Mouse (Mus musculus) lung, postnatal 0 days (tissue): ENCODE results near the gene Maip1. TPM values are rescaled to one million over a fixed set of nuclear protein-coding genes. Genes with fewer than 3 reads are reported as not detected.

Experiments used
- ATAC-seq: fragments of 200-750 bp; cut with Nextera tagmentation; 2 replicates; pipeline ENCODE4 v1.8.0; 2017; ENCODE audit warnings: moderate library complexity
- DNase-seq: peaks from one replicate; pipeline ENCODE4 v3.0.0-alpha.2; 2016; ENCODE audit warnings: low spot score
- H3K27ac ChIP-seq: fragments of 300-500 bp; sonication (generic); 2 replicates; pipeline ENCODE4 v1.5.1; 2014; ENCODE audit warnings: antibody characterized with exemption, mild to moderate bottlenecking, low read length, mixed read lengths
- H3K27me3 ChIP-seq: fragments of 300-500 bp; sonication (generic); replicated peaks from 2 replicates; pipeline ENCODE4 v1.6.1; 2014; ENCODE audit warnings: low read length, mixed read lengths; ENCODE audit not compliant: insufficient read depth
- H3K36me3 ChIP-seq: fragments of 300-500 bp; sonication (generic); 2 replicates; pipeline ENCODE4 v1.6.1; 2014; ENCODE audit warnings: low read length, mixed read lengths; ENCODE audit not compliant: insufficient read depth
- H3K4me1 ChIP-seq: fragments of 300-500 bp; sonication (generic); 2 replicates; pipeline ENCODE4 v1.6.1; 2014; ENCODE audit warnings: antibody characterized with exemption, low read depth, low read length, mixed read lengths; ENCODE audit not compliant: insufficient read depth
- H3K4me2 ChIP-seq: fragments of 300-500 bp; sonication (generic); replicated peaks from 2 replicates; pipeline ENCODE4 v1.6.1; 2014; ENCODE audit warnings: low read depth, mild to moderate bottlenecking, low read length, moderate library complexity, mixed read lengths
- H3K4me3 ChIP-seq: fragments of 300-500 bp; sonication (generic); 2 replicates; pipeline ENCODE4 v1.5.1; 2014; ENCODE audit warnings: low read depth, low read length
- H3K9ac ChIP-seq: fragments of 300-500 bp; sonication (generic); replicated peaks from 2 replicates; pipeline ENCODE4 v1.6.1; 2014; ENCODE audit warnings: low read depth, mild to moderate bottlenecking
- H3K9me3 ChIP-seq: fragments of 300-500 bp; sonication (generic); 2 replicates; pipeline ENCODE4 v1.6.1; 2016; ENCODE audit warnings: low read length, mixed read lengths
- CTCF ChIP-seq: IDR thresholded peaks from 2 replicates; pipeline ENCODE4 v1.5.1; 2016; ENCODE audit warnings: antibody characterized with exemption, mild to moderate bottlenecking
- EP300 ChIP-seq: IDR thresholded peaks from 2 replicates; pipeline ENCODE4 v1.6.1; 2016; ENCODE audit warnings: antibody characterized with exemption, mild to moderate bottlenecking, control low read depth
- WGBS: fragments of 180-500 bp; shearing (Covaris S2); extraction: QIAGEN DNeasy Blood & Tissue Kit; methylation state at CpG from one replicate; pipeline ENCODE4 v1.1.7; 2014; 5-methylcytosine and 5-hydroxymethylcytosine counted together
- polyA plus RNA-seq: library from polyadenylated mRNA; unstranded; fragments of >200 nt; fragmentation: Nextera tagmentation; extraction: Ambion mirVana; gene quantifications from 2 replicates; pipeline ENCODE4 v1.2.1, GENCODE M21; 2015

The Maip1 gene
- polyA plus RNA-seq = 10.9 and 11.9 TPM in 2 replicates

DNA sequence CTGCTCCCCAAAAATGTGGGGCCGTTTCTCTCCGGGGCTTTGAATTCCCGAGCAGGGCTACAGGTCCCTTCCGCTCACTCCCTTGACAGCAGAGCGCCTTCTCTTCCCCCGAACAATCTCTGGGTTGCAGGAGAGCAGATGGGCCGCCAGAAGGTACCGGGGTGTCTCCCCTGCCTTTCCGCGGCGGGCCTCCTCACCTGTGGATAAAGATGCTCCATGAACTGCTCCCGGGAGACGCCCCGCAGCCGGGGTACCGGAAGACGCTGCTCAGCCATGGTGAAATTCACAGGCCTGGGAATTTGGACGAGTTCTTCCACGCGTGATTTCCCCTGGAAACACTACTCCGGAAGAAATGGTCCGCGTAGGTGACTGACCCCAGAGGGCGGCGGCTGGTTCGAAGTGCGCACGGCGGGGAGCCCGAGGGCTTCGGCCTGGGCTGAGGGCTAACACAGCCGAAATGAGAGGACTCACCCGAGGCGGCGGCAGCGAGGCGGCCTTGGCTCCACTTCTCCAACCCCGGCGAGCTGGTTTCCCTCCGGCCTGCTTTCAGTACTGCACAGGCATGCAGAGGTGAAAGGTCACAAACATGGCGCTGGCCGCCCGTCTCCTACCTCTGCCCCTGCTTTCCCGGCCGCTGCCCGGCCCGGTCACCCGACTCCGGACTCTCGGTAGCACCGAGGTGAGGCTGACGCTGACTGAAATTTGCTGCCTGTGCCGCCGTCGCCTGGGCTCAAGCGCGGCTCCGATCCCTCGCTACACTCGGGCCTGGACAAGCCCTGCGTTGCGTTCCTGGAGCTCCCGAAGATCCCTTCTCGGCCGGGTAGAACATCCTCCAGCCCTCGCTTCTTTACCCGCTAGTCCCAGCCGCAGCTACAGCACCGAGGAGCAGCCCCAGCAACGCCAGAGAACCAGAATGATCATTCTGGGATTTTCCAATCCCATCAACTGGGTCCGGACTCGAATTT lies at the start of gene Maip1, which contains the start of gene Tyw5:
Gene Maip1 (plus strand): TSS at position 142 of the 965 bp plus-strand sequence.
Gene Tyw5 (minus strand): TSS at position 915 of the 965 bp plus-strand sequence.
- peak; percentile 86 for DNase-seq
- H3K36me3 ChIP-seq = no peaks in the 10 kb centered on the region

GRCm38 (mm10) chr1:57358546-57358945 lies 47.6 kb upstream of the Maip1 start:
- TF ChIP-seq CTCF (no peak), EP300 (no peak)
- WGBS = 88% methylated on average over 5 of the region's 5 CpGs
- ATAC-seq = no peak

More for the DNA sequence above, at the start of gene Maip1, which contains the start of gene Tyw5:
- Histone ChIP-seq H3K27ac (peak within 1 kb of the TSS; percentile 95), H3K4me1 (peaks cover 10% of the 10 kb centered on the region; the same call in 1 of the 2 replicates), H3K4me3 (peak within 1 kb of the TSS; percentile 81), H3K9me3 (no peaks in the 10 kb centered on the region), H3K27me3 (no peaks in the 10 kb centered on the region), H3K9ac (peak within 1 kb of the TSS; percentile 81), H3K4me2 (peak within 1 kb of the TSS; percentile 74)
- WGBS = under 1% methylated on average over 72 of the region's 72 CpGs
- ATAC-seq = peak; percentile 93
- TF ChIP-seq EP300 (peak; percentile 62), CTCF (0 out of 2 replicates have a peak, but pooled peaks have one; percentile 14)

GRCm38 (mm10) chr1:57367446-57367845 lies 38.7 kb upstream of the Maip1 start:
- Histone ChIP-seq H3K27ac (no peak overlapping the region), H3K4me2 (no peak overlapping the region), H3K36me3 (no peaks in the 10 kb centered on the region), H3K27me3 (no peaks in the 10 kb centered on the region), H3K9ac (no peak overlapping the region), H3K4me3 (no peak overlapping the region), H3K9me3 (no peaks in the 10 kb centered on the region), H3K4me1 (no peaks in the 10 kb centered on the region)
- DNase-seq (no peak), ATAC-seq (no peak)
- TF ChIP-seq EP300 (no peak), CTCF (no peak)
- WGBS = 84% methylated on average over 3 of the region's 3 CpGs

More at GRCm38 (mm10) chr1:57358546-57358945, 47.6 kb upstream of the Maip1 start:
- H3K4me2 ChIP-seq = no peak overlapping the region
- no peaks in the 10 kb centered on the region for H3K27me3 ChIP-seq
- no peak for DNase-seq
- H3K36me3 ChIP-seq = no peaks in the 10 kb centered on the region
- no peak overlapping the region for H3K9ac ChIP-seq
- no peaks in the 10 kb centered on the region for H3K4me1 ChIP-seq
- no peak overlapping the region for H3K4me3 ChIP-seq
- no peaks in the 10 kb centered on the region for H3K9me3 ChIP-seq
- no peak overlapping the region for H3K27ac ChIP-seq

DNA sequence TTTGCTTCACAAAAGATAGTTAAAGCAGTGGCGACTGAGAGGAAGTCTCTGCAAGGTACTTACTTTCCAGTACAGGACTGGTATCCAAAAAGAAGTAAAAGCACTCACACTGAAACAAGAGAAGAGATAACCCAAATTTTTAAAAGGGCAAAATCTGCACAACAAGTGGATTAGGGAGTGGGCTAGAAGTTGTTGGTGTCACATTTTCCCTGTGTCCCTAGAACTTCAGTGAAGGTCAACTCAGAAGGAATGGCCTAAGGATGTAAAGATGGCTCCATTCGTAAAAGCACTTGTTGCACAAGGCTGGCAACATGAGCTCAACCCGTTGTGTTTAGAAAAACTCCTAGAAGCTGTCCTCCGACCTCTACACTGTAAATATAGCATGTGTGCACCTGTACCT lies 37.0 kb upstream of the Maip1 start:
- TF ChIP-seq CTCF (no peak), EP300 (no peak)
- WGBS = 70% methylated on average over 4 of the region's 4 CpGs
- H3K4me2 ChIP-seq = no peak overlapping the region

DNA sequence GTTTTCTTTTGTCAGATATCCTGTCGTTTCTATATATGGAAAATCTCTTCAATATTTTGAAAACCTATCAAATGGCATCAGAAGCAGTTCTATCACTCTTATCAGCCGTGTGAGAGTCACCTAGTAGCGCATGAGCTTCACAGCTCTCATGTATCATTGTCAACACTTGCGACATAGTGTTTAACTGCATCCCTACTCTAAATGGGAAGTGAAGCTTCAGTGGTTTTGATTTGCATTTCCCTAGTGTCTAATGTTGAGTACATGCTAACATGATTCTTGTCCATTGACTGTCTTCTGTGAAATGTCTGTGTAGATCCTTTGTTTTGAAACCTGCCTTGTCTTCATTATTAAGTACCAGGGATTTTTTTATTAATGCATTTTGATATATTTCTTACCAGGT lies 35.7 kb upstream of the Maip1 start:
- WGBS = 54% methylated on average over 4 of the region's 4 CpGs
- no peaks in the 10 kb centered on the region for H3K27me3 ChIP-seq
- H3K4me2 ChIP-seq = no peak overlapping the region
- H3K36me3 ChIP-seq = no peaks in the 10 kb centered on the region
- no peak for ATAC-seq
- no peak for DNase-seq
- no peak for TF ChIP-seq EP300
- no peak for TF ChIP-seq CTCF
- H3K4me3 ChIP-seq = no peak overlapping the region
- H3K27ac ChIP-seq = no peak overlapping the region
- H3K9ac ChIP-seq = no peak overlapping the region
- H3K9me3 ChIP-seq = no peaks in the 10 kb centered on the region
- H3K4me1 ChIP-seq = no peaks in the 10 kb centered on the region

More for the DNA sequence above, 37.0 kb upstream of the Maip1 start:
- H3K4me1 ChIP-seq = no peaks in the 10 kb centered on the region
- DNase-seq = no peak
- H3K9ac ChIP-seq = no peak overlapping the region
- no peaks in the 10 kb centered on the region for H3K36me3 ChIP-seq
- no peaks in the 10 kb centered on the region for H3K9me3 ChIP-seq
- no peak for ATAC-seq
- H3K4me3 ChIP-seq = no peak overlapping the region
- H3K27ac ChIP-seq = no peak overlapping the region
- H3K27me3 ChIP-seq = no peaks in the 10 kb centered on the region

DNA sequence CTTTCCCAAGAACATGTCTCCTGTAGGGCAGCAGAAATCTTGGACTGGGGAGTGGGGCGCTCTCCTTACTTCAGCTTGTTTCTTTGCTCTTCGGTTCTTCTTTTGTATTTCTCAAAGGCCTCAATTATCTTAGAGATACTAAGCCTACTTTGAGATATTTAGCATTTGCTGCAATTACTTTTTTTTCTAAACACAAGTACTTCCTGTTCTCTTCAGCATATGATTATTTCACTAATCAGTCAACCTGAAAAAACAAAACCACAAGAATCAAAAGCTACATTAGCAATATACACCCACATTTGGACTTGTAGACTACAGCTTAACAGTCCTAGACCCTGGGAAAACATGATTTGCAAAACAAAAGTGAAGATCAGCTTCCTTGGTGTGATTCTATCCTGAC lies 30.9 kb upstream of the Maip1 start:
- no peak overlapping the region for H3K27ac ChIP-seq
- no peak overlapping the region for H3K4me2 ChIP-seq
- no peaks in the 10 kb centered on the region for H3K9me3 ChIP-seq
- ATAC-seq (no peak), DNase-seq (no peak)
- no peaks in the 10 kb centered on the region for H3K27me3 ChIP-seq
- no peaks in the 10 kb centered on the region for H3K36me3 ChIP-seq
- no peak overlapping the region for H3K9ac ChIP-seq
- no peak for TF ChIP-seq CTCF
- no peak for TF ChIP-seq EP300
- WGBS = 85% methylated on average over 2 of the region's 2 CpGs
- no peak overlapping the region for H3K4me3 ChIP-seq
- peaks cover 4% of the 10 kb centered on the region; the same call in 1 of the 2 replicates for H3K4me1 ChIP-seq
